Mouse (Mus musculus): ENCODE data around the gene Notch4. TPM values are rescaled to one million over a fixed set of nuclear protein-coding genes. Genes with fewer than 3 reads are reported as not detected.

The Notch4 gene
- polyA plus RNA-seq, 2 experiments = 0.67 to 0.99 TPM

- ATAC-seq (ENCODE audit: insufficient read depth) = no peak
- WGBS (ENCODE audit: insufficient replicate concordance) = under 1% methylated on average over 19 of the region's 19 CpGs
- Histone ChIP-seq H3K4me1 (replicated peaks; ENCODE audit: control insufficient read depth in 2 of 2, insufficient read depth in 2 of 2, low read length in 1 of 2) (peaks cover 21 to 29% of the 10 kb centered on the region in 2 experiments), H3K4me2 (ENCODE audit: low read depth) (peak overlapping the region; percentile 89), H3K27ac (peak overlapping the region; percentile 5; the same call in 1 of the 2 replicates), H3K9ac (replicated peaks) (peak overlapping the region; percentile 83), H3K4me3 (ENCODE audit: insufficient read depth in 1 of 2, low read depth in 2 of 2, low read length in 2 of 2) (peak overlapping the region; percentile 69), H3K9me3 (ENCODE audit: control insufficient read depth, low read length) (no peaks in the 10 kb centered on the region), H3K36me3 (replicated peaks; ENCODE audit: control insufficient read depth, insufficient read depth, low read depth) (no peaks in the 10 kb centered on the region), H3K27me3 (ENCODE audit: control insufficient read depth, insufficient read depth, low read length) (no peaks in the 10 kb centered on the region)
- no peak for DNase-seq (ENCODE audit: low read depth in 3 of 3, low spot score in 3 of 3)
- no peak for TF ChIP-seq CTCF (IDR thresholded peaks at IDR 0.05; ENCODE audit: low read depth)
- TF ChIP-seq EP300 (IDR thresholded peaks at IDR 0.05; ENCODE audit: low read depth) = no peak
Observed at GRCm38 (mm10) chr17:34587814-34588213, 23.7 kb downstream of the Notch4 start.

- no peaks in the 10 kb centered on the region for H3K27me3 ChIP-seq (ENCODE audit: control insufficient read depth, insufficient read depth, low read length)
- no peak overlapping the region for H3K9ac ChIP-seq (replicated peaks)
- no peak for TF ChIP-seq CTCF (IDR thresholded peaks at IDR 0.05; ENCODE audit: low read depth)
- TF ChIP-seq EP300 (IDR thresholded peaks at IDR 0.05; ENCODE audit: low read depth) = no peak
- DNase-seq (ENCODE audit: low read depth in 3 of 3, low spot score in 3 of 3) = no peak
- H3K9me3 ChIP-seq (ENCODE audit: control insufficient read depth, low read length) = no peaks in the 10 kb centered on the region
- H3K4me2 ChIP-seq (ENCODE audit: low read depth) = peak overlapping the region; percentile 89
- peaks cover 21 to 29% of the 10 kb centered on the region in 2 experiments for H3K4me1 ChIP-seq (replicated peaks; ENCODE audit: control insufficient read depth in 2 of 2, insufficient read depth in 2 of 2, low read length in 1 of 2)
- ATAC-seq (ENCODE audit: insufficient read depth) = no peak
- no peak overlapping the region for H3K27ac ChIP-seq
- no peaks in the 10 kb centered on the region for H3K36me3 ChIP-seq (replicated peaks; ENCODE audit: control insufficient read depth, insufficient read depth, low read depth)
- 55% methylated on average over 3 of the region's 3 CpGs for WGBS (ENCODE audit: insufficient replicate concordance)
- no peak overlapping the region for H3K4me3 ChIP-seq (ENCODE audit: insufficient read depth in 1 of 2, low read depth in 2 of 2, low read length in 2 of 2)
Observed at GRCm38 (mm10) chr17:34588767-34589166, 24.7 kb downstream of the Notch4 start.

GRCm38 (mm10) chr17:34589206-34589605 is 25.1 kb downstream of the Notch4 start:
- Histone ChIP-seq H3K4me1 (replicated peaks; ENCODE audit: control insufficient read depth in 2 of 2, insufficient read depth in 2 of 2, low read length in 1 of 2) (peaks cover 21 to 29% of the 10 kb centered on the region in 2 experiments), H3K36me3 (replicated peaks; ENCODE audit: control insufficient read depth, insufficient read depth, low read depth) (no peaks in the 10 kb centered on the region), H3K9me3 (ENCODE audit: control insufficient read depth, low read length) (no peaks in the 10 kb centered on the region), H3K4me3 (ENCODE audit: insufficient read depth in 1 of 2, low read depth in 2 of 2, low read length in 2 of 2) (no peak overlapping the region), H3K9ac (replicated peaks) (no peak overlapping the region), H3K27me3 (ENCODE audit: control insufficient read depth, insufficient read depth, low read length) (no peaks in the 10 kb centered on the region), H3K27ac (no peak overlapping the region), H3K4me2 (ENCODE audit: low read depth) (peak overlapping the region; percentile 45)
- DNase-seq (ENCODE audit: low read depth in 3 of 3, low spot score in 3 of 3) (no peak), ATAC-seq (ENCODE audit: insufficient read depth) (no peak)
- TF ChIP-seq CTCF (IDR thresholded peaks at IDR 0.05; ENCODE audit: low read depth) (no peak), EP300 (IDR thresholded peaks at IDR 0.05; ENCODE audit: low read depth) (no peak)
- 30% methylated on average over 7 of the region's 7 CpGs for WGBS (ENCODE audit: insufficient replicate concordance)

GRCm38 (mm10) chr17:34589681-34590101 is 25.6 kb downstream of the Notch4 start, which contains the start of gene Gpsm3:
Gene Gpsm3, plus strand, starts transcription at chr17:34589806.
- no peak for ATAC-seq (ENCODE audit: insufficient read depth)

GRCm38 (mm10) chr17:34590154-34590987 is 26.3 kb downstream of the Notch4 start:
- no peaks in the 10 kb centered on the region for H3K9me3 ChIP-seq (ENCODE audit: control insufficient read depth, low read length)
- no peaks in the 10 kb centered on the region for H3K36me3 ChIP-seq (replicated peaks; ENCODE audit: control insufficient read depth, insufficient read depth, low read depth)
- no peak for ATAC-seq (ENCODE audit: insufficient read depth)
- H3K9ac ChIP-seq (replicated peaks) = no peak overlapping the region
- peak overlapping the region; percentile 64 for H3K27ac ChIP-seq
- 51% methylated on average over 15 of the region's 15 CpGs for WGBS (ENCODE audit: insufficient replicate concordance)
- no peak for TF ChIP-seq EP300 (IDR thresholded peaks at IDR 0.05; ENCODE audit: low read depth)
- 0 out of 2 replicates have a peak, but pooled peaks have one; percentile 11 for TF ChIP-seq CTCF (IDR thresholded peaks at IDR 0.05; ENCODE audit: low read depth)
- no peak for DNase-seq (ENCODE audit: low read depth in 3 of 3, low spot score in 3 of 3)
- peaks cover 21 to 29% of the 10 kb centered on the region in 2 experiments for H3K4me1 ChIP-seq (replicated peaks; ENCODE audit: control insufficient read depth in 2 of 2, insufficient read depth in 2 of 2, low read length in 1 of 2)
- H3K4me3 ChIP-seq (ENCODE audit: insufficient read depth in 1 of 2, low read depth in 2 of 2, low read length in 2 of 2) = peak overlapping the region; percentile 3 to 34
- H3K27me3 ChIP-seq (ENCODE audit: control insufficient read depth, insufficient read depth, low read length) = no peaks in the 10 kb centered on the region
- H3K4me2 ChIP-seq (ENCODE audit: low read depth) = peak overlapping the region; percentile 86

More at GRCm38 (mm10) chr17:34589681-34590101, 25.6 kb downstream of the Notch4 start, which contains the start of gene Gpsm3:
- peak within 1 kb of the TSS; percentile 3 to 34 for H3K4me3 ChIP-seq (ENCODE audit: insufficient read depth in 1 of 2, low read depth in 2 of 2, low read length in 2 of 2)
- peak within 1 kb of the TSS; percentile 89 for H3K4me2 ChIP-seq (ENCODE audit: low read depth)
- WGBS (ENCODE audit: insufficient replicate concordance) = 5% methylated on average over 7 of the region's 7 CpGs
- H3K9me3 ChIP-seq (ENCODE audit: control insufficient read depth, low read length) = no peaks in the 10 kb centered on the region
- H3K9ac ChIP-seq (replicated peaks) = no peak within 1 kb of the TSS
- no peaks in the 10 kb centered on the region for H3K36me3 ChIP-seq (replicated peaks; ENCODE audit: control insufficient read depth, insufficient read depth, low read depth)
- H3K27me3 ChIP-seq (ENCODE audit: control insufficient read depth, insufficient read depth, low read length) = no peaks in the 10 kb centered on the region
- DNase-seq (ENCODE audit: low read depth in 3 of 3, low spot score in 3 of 3) = no peak
- TF ChIP-seq CTCF (IDR thresholded peaks at IDR 0.05; ENCODE audit: low read depth) (no peak), EP300 (IDR thresholded peaks at IDR 0.05; ENCODE audit: low read depth) (no peak)
- H3K4me1 ChIP-seq (replicated peaks; ENCODE audit: control insufficient read depth in 2 of 2, insufficient read depth in 2 of 2, low read length in 1 of 2) = peaks cover 21 to 29% of the 10 kb centered on the region in 2 experiments
- H3K27ac ChIP-seq = no peak within 1 kb of the TSS
